Mouse (Mus musculus): ENCODE data around the gene Gm45717.
A peak's percentile ranks its signal among the peaks of the same experiment; 100 is the strongest.

GRCm38 (mm10) chr7:140919911-140920310, 35.8 kb downstream of the Gm45717 start:
- TF ChIP-seq CTCF (IDR thresholded peaks at IDR 0.05; ENCODE audit: low read depth, low read length) (no peak), GATA1 (IDR thresholded peaks at IDR 0.05; ENCODE audit: borderline replicate concordance, low read length) (no peak), TAL1 (conservative IDR thresholded peaks at IDR 0.05; ENCODE audit: low read depth, low read length) (peak; percentile 62), GATA2 (IDR thresholded peaks at IDR 0.05; ENCODE audit: borderline replicate concordance, low read depth, low read length) (no peak), POLR2AphosphoS5 (IDR thresholded peaks at IDR 0.05; ENCODE audit: insufficient replicate concordance, low read depth, low read length) (no peak)
